Mouse (Mus musculus) bone marrow, adult 2 months (tissue): ENCODE data around the gene Tubgcp6. TPM values are rescaled to one million over a fixed set of nuclear protein-coding genes. Genes with fewer than 3 reads are reported as not detected.

Source experiments
- H3K27ac ChIP-seq: fragments of 200-500 bp; 2 replicates; pipeline ENCODE4 v1.5.1; 2012; ENCODE audit warnings: low read depth, mild to moderate bottlenecking, control low read depth, inconsistent platforms, low read length; ENCODE audit not compliant: control insufficient read depth, poor library complexity, insufficient read depth
- H3K4me1 ChIP-seq: fragments of 200-500 bp; 2 replicates; pipeline ENCODE4 v1.6.1; 2011; ENCODE audit warnings: low read length; ENCODE audit not compliant: control insufficient read depth, insufficient read depth
- H3K4me3 ChIP-seq: fragments of 200-500 bp; replicated peaks from 2 replicates; pipeline ENCODE3; 2011; ENCODE audit warnings: mild to moderate bottlenecking, low read depth, low read length, control low read depth; ENCODE audit not compliant: control insufficient read depth
- CTCF ChIP-seq: fragments of 200-500 bp; IDR thresholded peaks from 2 replicates; pipeline ENCODE4 v1.5.1; 2011; ENCODE audit warnings: low read length, control low read depth; ENCODE audit not compliant: control insufficient read depth, insufficient read depth
- POLR2A ChIP-seq: fragments of 200-500 bp; IDR thresholded peaks from 2 replicates; pipeline ENCODE4 v1.6.1; 2011; ENCODE audit warnings: low read depth, mild to moderate bottlenecking, control low read depth, low read length, borderline replicate concordance; ENCODE audit not compliant: control insufficient read depth
- WGBS: fragments of 180-500 bp; shearing (Covaris S2); methylation state at CpG from one replicate; pipeline ENCODE4 v1.1.7; 2018; 5-methylcytosine and 5-hydroxymethylcytosine counted together
- polyA plus RNA-seq: library from polyadenylated mRNA; stranded (reverse); fragments of >200 nt; gene quantifications from 2 replicates; pipeline ENCODE4 v1.2.4, GENCODE M21; 2011; ENCODE audit warnings: low replicate concordance; ENCODE audit not compliant: missing spikeins, insufficient read depth, insufficient read length

Tubgcp6 gene
- 10.0 and 31.9 TPM in 2 replicates for polyA plus RNA-seq

GRCm38 (mm10) chr15:89122649-89123366, at the start of gene Tubgcp6:
Gene Tubgcp6, minus strand, starts transcription at chr15:89123112.
- WGBS: under 1% methylated on average over 47 of the region's 47 CpGs
- Histone ChIP-seq H3K4me1 (peaks cover 5% of the 10 kb centered on the region; the same call in 1 of the 2 replicates), H3K4me3 (peak within 1 kb of the TSS; percentile 86), H3K27ac (peak within 1 kb of the TSS; percentile 17)
- no peak for TF ChIP-seq CTCF
- TF ChIP-seq POLR2A: peak; percentile 82; the same call in 1 of the 2 replicates

GRCm38 (mm10) chr15:89172276-89172935, 49.5 kb upstream of the Tubgcp6 start:
- Histone ChIP-seq H3K27ac (peak overlapping the region; percentile 25; the same call in 1 of the 2 replicates), H3K4me1 (no peaks in the 10 kb centered on the region; the same call in none of the 2 replicates)
- TF ChIP-seq CTCF: no peak
- TF ChIP-seq POLR2A: no peak

GRCm38 (mm10) chr15:89171526-89172051, 48.7 kb upstream of the Tubgcp6 start:
- Histone ChIP-seq H3K4me1 (no peaks in the 10 kb centered on the region; the same call in 1 of the 2 replicates), H3K27ac (no peak overlapping the region), H3K4me3 (no peak overlapping the region)
- 75% methylated on average over 5 of the region's 5 CpGs for WGBS
- TF ChIP-seq CTCF: no peak
- TF ChIP-seq POLR2A: no peak

More at GRCm38 (mm10) chr15:89172276-89172935, 49.5 kb upstream of the Tubgcp6 start:
- 19% methylated on average over 17 of the region's 17 CpGs for WGBS
- no peak overlapping the region for H3K4me3 ChIP-seq

- TF ChIP-seq CTCF (no peak), POLR2A (no peak)
- Histone ChIP-seq H3K4me1 (no peaks in the 10 kb centered on the region; the same call in 1 of the 2 replicates), H3K4me3 (no peak overlapping the region), H3K27ac (no peak overlapping the region)
- 54% methylated on average over 3 of the region's 3 CpGs for WGBS
Measured at GRCm38 (mm10) chr15:89170102-89170501, 47.2 kb upstream of the Tubgcp6 start.

- H3K27ac ChIP-seq: no peak overlapping the region
- H3K4me1 ChIP-seq: no peaks in the 10 kb centered on the region; the same call in 1 of the 2 replicates
- TF ChIP-seq CTCF (no peak), POLR2A (no peak)
- no peak overlapping the region for H3K4me3 ChIP-seq
- WGBS: 73% methylated on average over 10 of the region's 10 CpGs
Measured at GRCm38 (mm10) chr15:89169431-89169830, 46.5 kb upstream of the Tubgcp6 start.

- H3K4me3 ChIP-seq: no peak overlapping the region
- H3K27ac ChIP-seq: no peak overlapping the region
- no peak for TF ChIP-seq CTCF
- TF ChIP-seq POLR2A: no peak
- 85% methylated on average over 10 of the region's 10 CpGs for WGBS
- H3K4me1 ChIP-seq: no peaks in the 10 kb centered on the region; the same call in 1 of the 2 replicates
Measured at GRCm38 (mm10) chr15:89168922-89169321, 46.0 kb upstream of the Tubgcp6 start.

GRCm38 (mm10) chr15:89165478-89165877, 42.6 kb upstream of the Tubgcp6 start:
- H3K4me1 ChIP-seq: no peaks in the 10 kb centered on the region
- H3K27ac ChIP-seq: no peak overlapping the region
- no peak overlapping the region for H3K4me3 ChIP-seq
- WGBS: 88% methylated on average over 12 of the region's 12 CpGs
- TF ChIP-seq POLR2A (no peak), CTCF (no peak)

- 55% methylated on average over 9 of the region's 9 CpGs for WGBS
- Histone ChIP-seq H3K27ac (no peak overlapping the region), H3K4me1 (no peaks in the 10 kb centered on the region), H3K4me3 (no peak overlapping the region)
- TF ChIP-seq CTCF (no peak), POLR2A (no peak)
Measured at GRCm38 (mm10) chr15:89161397-89161796, 38.5 kb upstream of the Tubgcp6 start.
